In the genomic region with DNA sequence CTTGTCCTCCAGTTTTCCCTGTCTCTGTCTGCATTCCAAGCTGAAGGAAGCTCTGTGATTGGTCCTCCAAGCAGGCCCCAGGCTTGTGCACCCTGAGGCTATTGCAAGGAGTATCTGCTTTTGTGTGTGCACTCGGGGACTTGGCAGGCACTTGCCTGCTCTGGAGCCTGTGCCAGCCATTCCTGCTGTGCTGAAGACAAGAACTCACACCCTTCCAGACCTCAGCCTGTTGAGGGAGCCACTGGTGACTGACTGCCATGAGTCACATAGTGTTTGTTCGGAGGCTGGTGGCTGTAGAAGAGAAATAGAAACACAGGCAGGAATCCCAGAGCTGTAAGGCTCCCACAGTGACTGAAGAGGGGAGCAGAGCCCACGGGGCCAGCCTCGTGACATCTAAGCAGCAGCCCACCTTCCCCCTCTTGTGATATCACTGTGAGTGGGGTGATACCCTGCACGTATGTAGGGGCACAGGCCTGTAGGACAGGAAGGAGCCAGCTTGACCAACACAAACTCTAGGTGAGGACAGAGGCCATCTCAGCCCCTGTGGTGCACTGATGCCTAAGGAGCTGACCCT, we compare ENCODE assay signal across 10 mouse cellular contexts. TPM values are rescaled to one million over a fixed set of nuclear protein-coding genes. Genes with fewer than 3 reads are reported as not detected.
DNase-seq lines count a peak whose midpoint lies in the region; ATAC-seq lines count a peak whose summit lies in the region.
"Had no signal": no experiment of that assay in that cellular context is flagged by ENCODE, and none has a peak within 500 bp of the region (broad histone marks: within the 10 kb centered on the region; RNA-seq: fewer than 3 reads in every experiment).

No protein-coding gene starts in this region.

- peak overlapping the region; percentile 29; the same call in 1 of the 2 replicates for H3K27ac ChIP-seq in hindbrain, embryonic 10.5 days
- no peak overlapping the region for H3K27ac ChIP-seq in hindbrain, embryonic 11.5 days (ENCODE audit: low read depth, low read length)
- H3K27ac ChIP-seq: embryonic facial prominence, embryonic 13.5 days had no signal

- intact Hi-C loops in gastrocnemius, postnatal 36 days (cut with DNase I), result no loop called here
- intact Hi-C loops in left cerebral cortex, postnatal 10 days (cut with DNase I), result no loop called here

- H3K9ac ChIP-seq in hindbrain, embryonic 11.5 days (ENCODE audit: low read depth, low read length), result no peak overlapping the region
- H3K9ac ChIP-seq: embryonic facial prominence, embryonic 13.5 days had no signal

- no peak for DNase-seq in hindbrain, embryonic 10.5 days (ENCODE audit: low spot score)
- DNase-seq in hindbrain, embryonic 11.5 days (ENCODE audit: low spot score), result no peak
- peak; percentile 83 for DNase-seq in cerebellum, adult 9-11 months
- peak; percentile 39 to 56 for DNase-seq in gastrocnemius, postnatal 36 days
- peak; percentile 66 for DNase-seq in left cerebral cortex, postnatal 10 days (ENCODE audit: extremely low spot score in 1 of 2, low spot score in 2 of 2)
- peak; percentile 78 to 83 for DNase-seq in right cerebral cortex, postnatal 10 days (ENCODE audit: low spot score in 2 of 2)
- no peak for DNase-seq in ovary, postnatal 36 days (ENCODE audit: low spot score)
- no peak for DNase-seq in spleen, adult 12 weeks (ENCODE audit: low spot score)

- H3K4me3 ChIP-seq in hindbrain, embryonic 10.5 days, result no peak overlapping the region
- no peak overlapping the region for H3K4me3 ChIP-seq in hindbrain, embryonic 11.5 days (ENCODE audit: low read depth, low read length)
- H3K4me3 ChIP-seq: embryonic facial prominence, embryonic 13.5 days; megakaryocyte, embryonic 14.5 days had no signal

- WGBS in hindbrain, embryonic 10.5 days, result 56% methylated on average over 5 of the region's 5 CpGs
- WGBS in hindbrain, embryonic 11.5 days, result 62% methylated on average over 5 of the region's 5 CpGs

- H3K4me1 ChIP-seq in hindbrain, embryonic 10.5 days (replicated peaks), result peaks cover 7% of the 10 kb centered on the region
- H3K4me1 ChIP-seq in hindbrain, embryonic 11.5 days (replicated peaks; ENCODE audit: control insufficient read depth, insufficient read depth, low read length), result no peaks in the 10 kb centered on the region

- ATAC-seq in hindbrain, embryonic 11.5 days (ENCODE audit: low FRiP score), result no peak

- no peaks in the 10 kb centered on the region for H3K27me3 ChIP-seq in hindbrain, embryonic 10.5 days (ENCODE audit: insufficient read depth, poor library complexity, severe bottlenecking)
- no peaks in the 10 kb centered on the region for H3K27me3 ChIP-seq in hindbrain, embryonic 11.5 days (ENCODE audit: control insufficient read depth, insufficient read depth, low read length)
- H3K27me3 ChIP-seq: embryonic facial prominence, embryonic 13.5 days had no signal

- H3K4me2 ChIP-seq in hindbrain, embryonic 11.5 days (replicated peaks; ENCODE audit: low read depth, low read length), result no peak overlapping the region
- H3K4me2 ChIP-seq: embryonic facial prominence, embryonic 13.5 days had no signal

- H3K36me3 ChIP-seq in hindbrain, embryonic 10.5 days, result peaks cover 31% of the 10 kb centered on the region
- H3K36me3 ChIP-seq in hindbrain, embryonic 11.5 days (ENCODE audit: control insufficient read depth, insufficient read depth, low read length), result peaks cover 7% of the 10 kb centered on the region

- no peaks in the 10 kb centered on the region for H3K9me3 ChIP-seq in hindbrain, embryonic 10.5 days
- H3K9me3 ChIP-seq in hindbrain, embryonic 11.5 days (ENCODE audit: control insufficient read depth, low read length), result no peaks in the 10 kb centered on the region
- H3K9me3 ChIP-seq: embryonic facial prominence, embryonic 13.5 days had no signal

RNA-seq across cellular contexts. Expression of gene Crispld2, which starts 31.6 kb away (rescaled TPM):
- 3.8 and 4.6 TPM in 2 replicates for polyA plus RNA-seq in hindbrain, embryonic 10.5 days (2016; fragmentation: Nextera tagmentation; extraction: Ambion mirVana)
- polyA plus RNA-seq in hindbrain, embryonic 11.5 days (2014; fragmentation: Nextera tagmentation; extraction: Ambion mirVana), result 2.1 and 2.6 TPM in 2 replicates
- 10 to 100 TPM in 1 of 2 experiments, 1 to 10 TPM in 1; 8.1 to 12.3 TPM for total RNA-seq in gastrocnemius, postnatal 36 days (2021)
- 1 to 10 TPM; 2.0 to 2.5 TPM for total RNA-seq in left cerebral cortex, postnatal 10 days (2021)

RNA-seq across cellular contexts. Expression of gene Gm20388, which starts 50.0 kb away (rescaled TPM):
- 1.7 and 3.2 TPM in 2 replicates for polyA plus RNA-seq in hindbrain, embryonic 10.5 days (2016; fragmentation: Nextera tagmentation; extraction: Ambion mirVana)
- polyA plus RNA-seq in hindbrain, embryonic 11.5 days (2014; fragmentation: Nextera tagmentation; extraction: Ambion mirVana), result 11.8 and 11.9 TPM in 2 replicates
- 1 to 10 TPM; 6.8 to 7.8 TPM for total RNA-seq in gastrocnemius, postnatal 36 days (2021)
- 1 to 10 TPM; 4.4 to 9.0 TPM for total RNA-seq in left cerebral cortex, postnatal 10 days (2021)
- polyA plus RNA-seq: embryonic facial prominence, embryonic 13.5 days had no signal

RNA-seq across cellular contexts. Expression of gene Usp10, which starts 50.5 kb away (rescaled TPM):
- 182 and 219 TPM in 2 replicates for polyA plus RNA-seq in hindbrain, embryonic 10.5 days (2016; fragmentation: Nextera tagmentation; extraction: Ambion mirVana)
- polyA plus RNA-seq in hindbrain, embryonic 11.5 days (2014; fragmentation: Nextera tagmentation; extraction: Ambion mirVana), result 130 and 136 TPM in 2 replicates
- 10 to 100 TPM; 51.0 to 57.1 TPM for total RNA-seq in gastrocnemius, postnatal 36 days (2021)
- 100 to 1,000 TPM in 1 of 2 experiments, 10 to 100 TPM in 1; 94.5 to 114 TPM for total RNA-seq in left cerebral cortex, postnatal 10 days (2021)

Comparison
In these comparisons a context has a peak if more than half of its experiments do, and no peak if none do; other contexts are left out.
1. DNase-seq: peak in cerebellum, adult 9-11 months (single experiment), gastrocnemius, postnatal 36 days (2 of 2), left cerebral cortex, postnatal 10 days (2 of 2) and right cerebral cortex, postnatal 10 days (2 of 2); none in hindbrain, embryonic 10.5 days (single experiment), hindbrain, embryonic 11.5 days (single experiment), ovary, postnatal 36 days (single experiment) and spleen, adult 12 weeks (single experiment).